Mouse (Mus musculus) retina, adult 2 months (tissue): ENCODE measurements around the gene Cacna1c.
A peak's percentile ranks its signal among the peaks of the same experiment; 100 is the strongest.

Experiments used
- DNase-seq: peaks from one replicate; pipeline ENCODE4 v3.0.0-alpha.2; 2012; ENCODE audit warnings: low read depth, low spot score

Cacna1c gene

GRCm38 (mm10) chr6:118923926-118924325 lies 272.3 kb downstream of the Cacna1c start:
- DNase-seq = no peak

GRCm38 (mm10) chr6:118923212-118923577 lies 273.0 kb downstream of the Cacna1c start:
- DNase-seq = no peak

- peak; percentile 18 for DNase-seq
Measured at GRCm38 (mm10) chr6:118922328-118923211, 273.6 kb downstream of the Cacna1c start.

- DNase-seq = no peak
Measured at GRCm38 (mm10) chr6:118908176-118908575, 288.0 kb downstream of the Cacna1c start.

GRCm38 (mm10) chr6:118907704-118908103 lies 288.5 kb downstream of the Cacna1c start:
- no peak for DNase-seq

GRCm38 (mm10) chr6:118906878-118907277 lies 289.3 kb downstream of the Cacna1c start:
- DNase-seq = no peak

GRCm38 (mm10) chr6:118899688-118900087 lies 296.5 kb downstream of the Cacna1c start:
- DNase-seq = no peak

GRCm38 (mm10) chr6:118897101-118897500 lies 299.1 kb downstream of the Cacna1c start:
- no peak for DNase-seq

- DNase-seq = no peak
Measured at GRCm38 (mm10) chr6:118894043-118894442, 302.2 kb downstream of the Cacna1c start.

- no peak for DNase-seq
Measured at GRCm38 (mm10) chr6:118889441-118889840, 306.8 kb downstream of the Cacna1c start.

- no peak for DNase-seq
Measured at GRCm38 (mm10) chr6:118887032-118887431, 309.2 kb downstream of the Cacna1c start.

GRCm38 (mm10) chr6:118884961-118885360 lies 311.3 kb downstream of the Cacna1c start:
- no peak for DNase-seq

GRCm38 (mm10) chr6:118884073-118884551 lies 312.1 kb downstream of the Cacna1c start:
- no peak for DNase-seq

GRCm38 (mm10) chr6:118876204-118876603 lies 320.0 kb downstream of the Cacna1c start:
- no peak for DNase-seq

- no peak for DNase-seq
Measured at GRCm38 (mm10) chr6:118870241-118870841, 325.9 kb downstream of the Cacna1c start.

- no peak for DNase-seq
Measured at GRCm38 (mm10) chr6:118867384-118867783, 328.8 kb downstream of the Cacna1c start.

GRCm38 (mm10) chr6:118866889-118867288 lies 329.3 kb downstream of the Cacna1c start:
- DNase-seq = no peak

- no peak for DNase-seq
Measured at GRCm38 (mm10) chr6:118865777-118866380, 330.3 kb downstream of the Cacna1c start.

GRCm38 (mm10) chr6:118864696-118865620 lies 331.3 kb downstream of the Cacna1c start:
- no peak for DNase-seq

GRCm38 (mm10) chr6:118862727-118863126 lies 333.5 kb downstream of the Cacna1c start:
- no peak for DNase-seq

- DNase-seq = no peak
Measured at GRCm38 (mm10) chr6:118862091-118862490, 334.1 kb downstream of the Cacna1c start.
